Mouse (Mus musculus) layer of hippocampus, adult 2 months (tissue): Measurements from ENCODE around the gene Smg7. TPM values are rescaled to one million over a fixed set of nuclear protein-coding genes. Genes with fewer than 3 reads are reported as not detected.

Experiments
- DNase-seq, 2 experiments: peaks; one replicate each; pipeline ENCODE4 v3.0.0; 2022; ENCODE audit warnings: low spot score in 2 of 2
- H3K27ac ChIP-seq: fragments of 200-600 bp; 2 replicates; pipeline ENCODE4 v1.8.1; 2022
- H3K4me3 ChIP-seq: fragments of 200-600 bp; 2 replicates; pipeline ENCODE4 v1.8.1; 2022; ENCODE audit warnings: mild to moderate bottlenecking
- CTCF ChIP-seq: fragments of 200-600 bp; conservative IDR thresholded peaks from 2 replicates; pipeline ENCODE4 v1.8.1; 2022; ENCODE audit warnings: antibody characterized with exemption, mild to moderate bottlenecking, moderate library complexity
- long read RNA-seq, 2 experiments: library from polyadenylated mRNA; stranded (forward); transcript quantifications; one replicate each; pipeline ENCODE4 v2.0.0; 2021; ENCODE audit warnings: borderline mapping rate in 2 of 2
- total RNA-seq, 2 experiments: library from RNA; stranded (reverse); gene quantifications; 2 replicates each; pipeline ENCODE4 v1.2.3; 2021

Smg7 gene
- 10 to 100 TPM; 95.5 to 97.8 TPM for total RNA-seq
- long read RNA-seq, experiment 1, transcript Smg7-203 (23 exons, 3,928 nt) = major isoform, 8 of 23 reads
- long read RNA-seq, experiment 1, partial matches to known transcripts = 7 of 23 reads
- long read RNA-seq, experiment 1, other reads (novel, unspliced or antisense) = 8 of 23 reads
- long read RNA-seq, experiment 2, transcript Smg7-203 (23 exons, 3,928 nt) = major isoform, 6 of 43 reads
- long read RNA-seq, experiment 2, partial matches to known transcripts = 10 of 43 reads
- long read RNA-seq, experiment 2, other reads (novel, unspliced or antisense) = 27 of 43 reads

GRCm38 (mm10) chr1:152901765-152902664 is at the start of gene Smg7:
Smg7 (minus strand) TSS chr1:152902646.
- Histone ChIP-seq H3K27ac (peak within 1 kb of the TSS; percentile 98), H3K4me3 (peak within 1 kb of the TSS; percentile 74)
- TF ChIP-seq CTCF = no peak
- DNase-seq = peak in 1 of 2 experiments; percentile 15

- Histone ChIP-seq H3K27ac (no peak overlapping the region), H3K4me3 (no peak overlapping the region)
- no peak for DNase-seq
- no peak for TF ChIP-seq CTCF
Measured at GRCm38 (mm10) chr1:152942977-152943376, 40.5 kb upstream of the Smg7 start.

GRCm38 (mm10) chr1:152936365-152936764 is 33.9 kb upstream of the Smg7 start:
- TF ChIP-seq CTCF = no peak
- Histone ChIP-seq H3K4me3 (no peak overlapping the region), H3K27ac (peak overlapping the region; percentile 0; the same call in 1 of the 2 replicates)
- DNase-seq = no peak

- Histone ChIP-seq H3K4me3 (no peak overlapping the region), H3K27ac (no peak overlapping the region)
- no peak for TF ChIP-seq CTCF
- no peak for DNase-seq
Measured at GRCm38 (mm10) chr1:152935476-152935875, 33.0 kb upstream of the Smg7 start.

DNA sequence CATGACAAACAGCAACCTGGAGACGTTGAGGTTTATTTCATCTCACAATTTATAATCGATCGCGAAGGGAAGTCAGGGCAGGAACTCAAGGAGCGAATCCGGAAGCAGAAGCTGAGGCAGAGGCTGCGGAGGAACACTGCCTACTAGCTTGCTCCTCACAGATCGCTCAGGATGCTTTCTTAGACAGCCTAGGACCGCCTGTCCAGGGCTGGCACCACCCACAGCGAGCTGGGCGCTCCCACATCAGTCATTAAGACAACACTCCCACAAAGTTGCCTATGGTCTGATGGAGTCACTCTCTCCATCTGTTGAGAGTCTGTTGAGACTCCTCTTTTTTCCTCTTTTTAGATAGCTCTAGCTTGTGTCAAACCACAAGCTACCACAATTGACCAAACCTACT is 31.5 kb upstream of the Smg7 start:
- no peak overlapping the region for H3K27ac ChIP-seq
- TF ChIP-seq CTCF = no peak
- no peak overlapping the region for H3K4me3 ChIP-seq
- no peak for DNase-seq

GRCm38 (mm10) chr1:152921786-152922185 is 19.3 kb upstream of the Smg7 start:
- TF ChIP-seq CTCF = no peak
- Histone ChIP-seq H3K4me3 (no peak overlapping the region), H3K27ac (no peak overlapping the region)
- no peak for DNase-seq

DNA sequence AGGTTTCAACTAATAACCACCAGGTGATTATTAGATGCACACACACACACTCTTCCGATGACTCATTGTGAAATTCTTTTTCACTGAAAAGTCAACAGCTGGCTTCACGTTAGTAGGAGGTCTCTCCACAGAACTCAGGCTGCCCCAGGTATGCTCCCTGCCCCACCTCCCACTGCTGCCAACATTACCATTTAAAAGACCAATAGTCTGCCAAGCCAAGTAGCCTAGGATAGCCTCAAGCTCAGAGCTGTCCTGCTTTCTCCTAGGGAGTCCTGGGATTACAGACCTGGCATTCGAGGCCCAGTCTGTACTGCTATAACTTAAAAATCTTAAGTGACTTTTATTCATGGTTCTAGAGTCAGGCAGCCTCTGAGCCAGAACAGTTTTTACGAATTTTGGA is 15.2 kb upstream of the Smg7 start:
- H3K27ac ChIP-seq = no peak overlapping the region
- no peak for TF ChIP-seq CTCF
- no peak for DNase-seq
- no peak overlapping the region for H3K4me3 ChIP-seq

DNA sequence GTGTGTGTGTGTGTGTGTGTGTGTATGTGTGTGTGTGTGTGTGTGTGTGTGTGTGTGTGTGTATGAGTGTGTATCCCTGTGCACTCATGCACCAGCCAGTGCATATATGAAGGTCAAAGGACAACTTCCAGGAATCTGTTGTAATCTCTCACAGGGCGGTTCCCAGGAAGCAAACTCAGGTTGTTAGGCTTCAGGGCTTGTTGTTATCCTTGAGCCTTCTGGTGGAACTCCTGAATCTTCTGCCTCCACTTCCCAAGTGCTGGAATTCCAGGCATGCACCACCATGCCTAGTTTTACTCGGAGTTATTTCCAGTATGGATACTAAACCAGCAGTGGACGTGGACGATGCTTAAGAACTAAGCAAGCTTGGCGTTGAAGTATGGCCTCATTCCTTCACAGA is 14.5 kb upstream of the Smg7 start:
- H3K27ac ChIP-seq = no peak overlapping the region
- no peak for DNase-seq
- TF ChIP-seq CTCF = no peak
- no peak overlapping the region for H3K4me3 ChIP-seq

DNA sequence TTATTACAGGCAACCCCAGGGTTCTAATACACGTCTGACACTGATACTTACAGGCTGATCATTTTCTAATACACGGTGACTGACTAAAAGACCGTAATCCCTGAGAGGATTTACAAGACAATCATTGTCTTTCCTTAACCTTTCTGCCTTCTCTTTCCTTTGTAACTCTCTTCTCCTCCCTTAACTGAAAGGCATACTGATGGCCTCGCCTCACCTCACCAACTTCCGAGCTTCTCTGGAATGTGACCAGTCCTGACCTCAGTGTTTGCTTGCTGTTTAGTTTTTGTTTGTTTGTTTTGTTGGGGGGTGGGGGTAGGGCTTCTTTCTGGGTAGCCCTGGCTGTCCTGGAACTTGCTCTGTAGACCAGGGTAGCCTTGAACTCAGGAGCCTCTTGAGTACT is 13.3 kb upstream of the Smg7 start:
- DNase-seq = no peak
- no peak overlapping the region for H3K4me3 ChIP-seq
- no peak for TF ChIP-seq CTCF
- no peak overlapping the region for H3K27ac ChIP-seq

DNA sequence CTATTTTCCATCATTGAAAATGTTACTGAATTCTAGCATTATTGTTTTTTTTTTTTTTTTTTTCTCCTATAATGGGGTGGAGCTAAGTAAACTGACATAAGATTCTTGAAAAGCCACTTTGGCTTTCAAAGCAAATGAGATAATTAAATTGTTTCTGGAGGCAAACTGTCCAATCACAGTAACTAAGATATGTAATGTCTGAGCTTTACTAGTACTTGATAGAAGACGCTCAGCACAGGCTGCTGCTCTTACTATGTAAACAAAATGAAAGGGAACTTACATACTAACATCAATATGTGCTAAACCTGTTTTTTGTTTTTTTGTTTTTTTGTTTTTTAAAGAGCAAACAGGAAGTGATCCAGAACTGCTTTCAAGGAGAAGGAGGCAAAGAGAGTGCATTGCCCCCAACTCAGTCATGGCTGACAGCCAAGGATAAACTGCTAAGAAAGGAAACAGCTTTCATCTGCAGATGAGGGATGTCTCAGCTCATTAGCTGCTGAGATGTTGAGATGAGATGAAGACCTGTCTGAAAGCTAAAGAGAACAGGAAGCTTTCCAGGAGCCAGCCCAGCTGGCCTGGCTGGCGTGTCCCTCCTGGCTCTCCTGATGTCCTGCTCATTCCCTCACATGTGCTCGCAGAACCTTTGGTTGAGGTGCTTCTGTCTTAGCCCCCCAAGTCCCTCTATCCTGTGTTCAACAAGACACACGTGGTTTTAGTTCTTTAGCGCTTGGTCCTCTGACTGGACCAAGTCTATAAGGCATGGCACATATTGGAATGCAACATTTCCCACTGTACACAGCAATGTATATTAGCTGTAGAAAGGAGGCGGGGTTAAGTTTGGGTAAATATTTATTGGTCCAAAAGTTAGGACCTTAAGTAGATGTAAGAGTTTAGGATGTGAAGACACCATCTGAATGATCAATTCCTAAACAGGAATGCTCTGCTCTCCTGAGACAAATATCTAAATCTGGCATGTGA is 11.3 kb upstream of the Smg7 start:
- no peak for TF ChIP-seq CTCF

DNA sequence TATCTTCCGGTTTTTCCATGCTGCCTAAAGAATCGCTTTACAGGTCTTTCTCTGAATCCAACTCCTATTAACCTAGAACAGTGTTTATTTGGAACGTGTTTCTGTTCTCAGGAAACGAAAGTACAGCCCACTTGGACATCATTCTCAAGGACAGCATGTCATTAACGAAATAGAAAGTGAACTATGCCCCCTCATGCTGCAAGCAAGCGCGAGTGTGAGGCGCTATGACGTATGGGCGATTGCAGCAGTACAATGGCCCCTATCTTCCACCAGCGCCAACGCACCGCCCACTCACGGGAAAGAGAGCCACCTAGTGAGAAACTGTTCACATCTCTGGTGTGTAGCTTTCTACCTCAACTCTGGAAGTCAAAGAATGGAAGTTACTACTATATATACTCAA is 2.0 kb upstream of the Smg7 start:
- peak; percentile 83 for TF ChIP-seq CTCF
- DNase-seq = peak; percentile 77 to 82
- H3K4me3 ChIP-seq = peak overlapping the region; percentile 74
- H3K27ac ChIP-seq = peak overlapping the region; percentile 98

More for the DNA sequence above, 11.3 kb upstream of the Smg7 start:
- no peak overlapping the region for H3K27ac ChIP-seq
- DNase-seq = no peak
- no peak overlapping the region for H3K4me3 ChIP-seq

- Histone ChIP-seq H3K4me3 (peak overlapping the region; percentile 74), H3K27ac (peak overlapping the region; percentile 98)
- no peak for TF ChIP-seq CTCF
- peak in 1 of 2 experiments; percentile 30 for DNase-seq
Measured at GRCm38 (mm10) chr1:152903591-152904135, 1.2 kb upstream of the Smg7 start.
